Mouse (Mus musculus): ENCODE data around the gene Rnf11. TPM values are rescaled to one million over a fixed set of nuclear protein-coding genes. Genes with fewer than 3 reads are reported as not detected.

Rnf11 gene
- polyA plus RNA-seq, 1 experiment, result 27.2 TPM

- TF ChIP-seq CTCF (IDR thresholded peaks at IDR 0.05; ENCODE audit: extremely low read depth, insufficient read length, insufficient replicate concordance, low read depth, low read length) (no peak), POLR2A (IDR thresholded peaks at IDR 0.05; ENCODE audit: low read depth, low read length) (no peak)
- WGBS, result 88% methylated on average over 1 of the region's 1 CpGs
- Histone ChIP-seq H3K27me3 (ENCODE audit: control insufficient read depth, insufficient read depth, low read length) (no peaks in the 10 kb centered on the region), H3K4me3 (ENCODE audit: low read depth, low read length) (no peak overlapping the region), H3K4me1 (ENCODE audit: control insufficient read depth, insufficient read depth, insufficient read length, low read length) (no peaks in the 10 kb centered on the region), H3K36me3 (ENCODE audit: control insufficient read depth, insufficient read depth, low read length) (no peaks in the 10 kb centered on the region), H3K27ac (ENCODE audit: insufficient read depth, low read depth, low read length) (no peak overlapping the region)
Measured at GRCm38 (mm10) chr4:109482701-109483100, 1.8 kb downstream of the Rnf11 start.

- H3K27ac ChIP-seq (ENCODE audit: insufficient read depth, low read depth, low read length), result no peak overlapping the region
- no peak overlapping the region for H3K4me3 ChIP-seq (ENCODE audit: low read depth, low read length)
- no peak for TF ChIP-seq POLR2A (IDR thresholded peaks at IDR 0.05; ENCODE audit: low read depth, low read length)
- WGBS, result 77% methylated on average over 2 of the region's 2 CpGs
- H3K36me3 ChIP-seq (ENCODE audit: control insufficient read depth, insufficient read depth, low read length), result no peaks in the 10 kb centered on the region
- no peaks in the 10 kb centered on the region for H3K27me3 ChIP-seq (ENCODE audit: control insufficient read depth, insufficient read depth, low read length)
- no peaks in the 10 kb centered on the region for H3K4me1 ChIP-seq (ENCODE audit: control insufficient read depth, insufficient read depth, insufficient read length, low read length)
Measured at GRCm38 (mm10) chr4:109481424-109481823, 3.1 kb downstream of the Rnf11 start.

- H3K4me3 ChIP-seq (ENCODE audit: low read depth, low read length), result no peak overlapping the region
- 91% methylated on average over 3 of the region's 3 CpGs for WGBS
- no peaks in the 10 kb centered on the region for H3K36me3 ChIP-seq (ENCODE audit: control insufficient read depth, insufficient read depth, low read length)
- peaks cover 5% of the 10 kb centered on the region; the same call in 1 of the 2 replicates for H3K4me1 ChIP-seq (ENCODE audit: control insufficient read depth, insufficient read depth, insufficient read length, low read length)
- TF ChIP-seq POLR2A (IDR thresholded peaks at IDR 0.05; ENCODE audit: low read depth, low read length) (no peak), CTCF (IDR thresholded peaks at IDR 0.05; ENCODE audit: extremely low read depth, insufficient read length, insufficient replicate concordance, low read depth, low read length) (no peak)
- H3K27me3 ChIP-seq (ENCODE audit: control insufficient read depth, insufficient read depth, low read length), result no peaks in the 10 kb centered on the region
- H3K27ac ChIP-seq (ENCODE audit: insufficient read depth, low read depth, low read length), result no peak overlapping the region
Measured at GRCm38 (mm10) chr4:109477454-109477853, 7.1 kb downstream of the Rnf11 start.

GRCm38 (mm10) chr4:109476554-109477014, 7.9 kb downstream of the Rnf11 start:
- WGBS, result under 1% methylated on average over 39 of the region's 39 CpGs
- Histone ChIP-seq H3K27me3 (ENCODE audit: control insufficient read depth, insufficient read depth, low read length) (no peaks in the 10 kb centered on the region), H3K4me3 (ENCODE audit: low read depth, low read length) (peak overlapping the region; percentile 95), H3K4me1 (ENCODE audit: control insufficient read depth, insufficient read depth, insufficient read length, low read length) (peaks cover 5% of the 10 kb centered on the region; the same call in 1 of the 2 replicates), H3K36me3 (ENCODE audit: control insufficient read depth, insufficient read depth, low read length) (no peaks in the 10 kb centered on the region), H3K27ac (ENCODE audit: insufficient read depth, low read depth, low read length) (peak overlapping the region; percentile 86)
- TF ChIP-seq CTCF (IDR thresholded peaks at IDR 0.05; ENCODE audit: extremely low read depth, insufficient read length, insufficient replicate concordance, low read depth, low read length) (no peak), POLR2A (IDR thresholded peaks at IDR 0.05; ENCODE audit: low read depth, low read length) (peak; percentile 84)

- no peaks in the 10 kb centered on the region; the same call in 1 of the 2 replicates for H3K36me3 ChIP-seq (ENCODE audit: control insufficient read depth, insufficient read depth, low read length)
- H3K27me3 ChIP-seq (ENCODE audit: control insufficient read depth, insufficient read depth, low read length), result no peaks in the 10 kb centered on the region
- TF ChIP-seq POLR2A (IDR thresholded peaks at IDR 0.05; ENCODE audit: low read depth, low read length), result no peak
- peak overlapping the region; percentile 95 for H3K4me3 ChIP-seq (ENCODE audit: low read depth, low read length)
- H3K27ac ChIP-seq (ENCODE audit: insufficient read depth, low read depth, low read length), result peak overlapping the region; percentile 86
- under 1% methylated on average over 67 of the region's 68 CpGs for WGBS
- peaks cover 5% of the 10 kb centered on the region; the same call in 1 of the 2 replicates for H3K4me1 ChIP-seq (ENCODE audit: control insufficient read depth, insufficient read depth, insufficient read length, low read length)
Measured at GRCm38 (mm10) chr4:109475577-109476553, 8.7 kb downstream of the Rnf11 start.

GRCm38 (mm10) chr4:109475078-109475477, 9.4 kb downstream of the Rnf11 start:
- peaks cover 5% of the 10 kb centered on the region; the same call in 1 of the 2 replicates for H3K4me1 ChIP-seq (ENCODE audit: control insufficient read depth, insufficient read depth, insufficient read length, low read length)
- no peaks in the 10 kb centered on the region for H3K27me3 ChIP-seq (ENCODE audit: control insufficient read depth, insufficient read depth, low read length)
- TF ChIP-seq CTCF (IDR thresholded peaks at IDR 0.05; ENCODE audit: extremely low read depth, insufficient read length, insufficient replicate concordance, low read depth, low read length) (no peak), POLR2A (IDR thresholded peaks at IDR 0.05; ENCODE audit: low read depth, low read length) (no peak)
- 25% methylated on average over 2 of the region's 2 CpGs for WGBS
- H3K27ac ChIP-seq (ENCODE audit: insufficient read depth, low read depth, low read length), result no peak overlapping the region
- no peak overlapping the region for H3K4me3 ChIP-seq (ENCODE audit: low read depth, low read length)
- no peaks in the 10 kb centered on the region; the same call in 1 of the 2 replicates for H3K36me3 ChIP-seq (ENCODE audit: control insufficient read depth, insufficient read depth, low read length)

GRCm38 (mm10) chr4:109472566-109472965, 12.0 kb downstream of the Rnf11 start:
- 69% methylated on average over 3 of the region's 3 CpGs for WGBS
- TF ChIP-seq POLR2A (IDR thresholded peaks at IDR 0.05; ENCODE audit: low read depth, low read length) (no peak), CTCF (IDR thresholded peaks at IDR 0.05; ENCODE audit: extremely low read depth, insufficient read length, insufficient replicate concordance, low read depth, low read length) (no peak)
- no peaks in the 10 kb centered on the region; the same call in 1 of the 2 replicates for H3K36me3 ChIP-seq (ENCODE audit: control insufficient read depth, insufficient read depth, low read length)
- no peaks in the 10 kb centered on the region for H3K27me3 ChIP-seq (ENCODE audit: control insufficient read depth, insufficient read depth, low read length)
- peaks cover 5% of the 10 kb centered on the region; the same call in 1 of the 2 replicates for H3K4me1 ChIP-seq (ENCODE audit: control insufficient read depth, insufficient read depth, insufficient read length, low read length)
- no peak overlapping the region for H3K4me3 ChIP-seq (ENCODE audit: low read depth, low read length)
- H3K27ac ChIP-seq (ENCODE audit: insufficient read depth, low read depth, low read length), result no peak overlapping the region

Measured in small intestine, adult 2 months (tissue).